Mouse (Mus musculus): ENCODE measurements around the gene Tmcc3. TPM values are rescaled to one million over a fixed set of nuclear protein-coding genes. Genes with fewer than 3 reads are reported as not detected.

Gene Tmcc3
- polyA plus RNA-seq, 1 experiment from 2014 or later, result 14.3 TPM

- TF ChIP-seq EP300 (IDR thresholded peaks at IDR 0.05) (no peak), CTCF (IDR thresholded peaks at IDR 0.05) (no peak)
- Histone ChIP-seq H3K4me3 (ENCODE audit: low read depth, low read length) (no peak overlapping the region), H3K36me3 (ENCODE audit: insufficient read depth, low read length) (no peaks in the 10 kb centered on the region), H3K9ac (replicated peaks; ENCODE audit: low read depth) (no peak overlapping the region), H3K4me1 (ENCODE audit: insufficient read depth, low read depth, low read length) (no peaks in the 10 kb centered on the region), H3K9me3 (ENCODE audit: low read length) (no peaks in the 10 kb centered on the region), H3K4me2 (replicated peaks; ENCODE audit: low read depth, low read length) (no peak overlapping the region), H3K27ac (ENCODE audit: low read length) (no peak overlapping the region), H3K27me3 (replicated peaks; ENCODE audit: insufficient read depth, low read length) (no peaks in the 10 kb centered on the region)
- no peak for DNase-seq (ENCODE audit: low spot score)
- WGBS, result 74% methylated on average over 5 of the region's 5 CpGs
- ATAC-seq, result no peak
Observed at GRCm38 (mm10) chr10:94638599-94638998, 326.9 kb downstream of the Tmcc3 start.

GRCm38 (mm10) chr10:94639281-94639680 is 327.5 kb downstream of the Tmcc3 start:
- Histone ChIP-seq H3K4me3 (ENCODE audit: low read depth, low read length) (no peak overlapping the region), H3K4me1 (ENCODE audit: insufficient read depth, low read depth, low read length) (no peaks in the 10 kb centered on the region), H3K4me2 (replicated peaks; ENCODE audit: low read depth, low read length) (no peak overlapping the region), H3K36me3 (ENCODE audit: insufficient read depth, low read length) (no peaks in the 10 kb centered on the region), H3K27me3 (replicated peaks; ENCODE audit: insufficient read depth, low read length) (no peaks in the 10 kb centered on the region), H3K27ac (ENCODE audit: low read length) (no peak overlapping the region), H3K9me3 (ENCODE audit: low read length) (no peaks in the 10 kb centered on the region), H3K9ac (replicated peaks; ENCODE audit: low read depth) (no peak overlapping the region)
- 52% methylated on average over 5 of the region's 5 CpGs for WGBS
- ATAC-seq, result no peak
- no peak for DNase-seq (ENCODE audit: low spot score)
- TF ChIP-seq CTCF (IDR thresholded peaks at IDR 0.05) (no peak), EP300 (IDR thresholded peaks at IDR 0.05) (no peak)

GRCm38 (mm10) chr10:94640067-94640466 is 328.3 kb downstream of the Tmcc3 start:
- Histone ChIP-seq H3K27me3 (replicated peaks; ENCODE audit: insufficient read depth, low read length) (no peaks in the 10 kb centered on the region), H3K4me3 (ENCODE audit: low read depth, low read length) (no peak overlapping the region), H3K27ac (ENCODE audit: low read length) (no peak overlapping the region), H3K4me1 (ENCODE audit: insufficient read depth, low read depth, low read length) (no peaks in the 10 kb centered on the region), H3K9ac (replicated peaks; ENCODE audit: low read depth) (no peak overlapping the region), H3K9me3 (ENCODE audit: low read length) (no peaks in the 10 kb centered on the region), H3K36me3 (ENCODE audit: insufficient read depth, low read length) (no peaks in the 10 kb centered on the region), H3K4me2 (replicated peaks; ENCODE audit: low read depth, low read length) (no peak overlapping the region)
- WGBS, result 73% methylated on average over 5 of the region's 5 CpGs
- DNase-seq (ENCODE audit: low spot score), result no peak
- no peak for TF ChIP-seq EP300 (IDR thresholded peaks at IDR 0.05)
- TF ChIP-seq CTCF (IDR thresholded peaks at IDR 0.05), result no peak
- ATAC-seq, result no peak

Small RNA genes lying within 50 kb of the gene (microRNA-seq; reads per million reads assigned to microRNA genes)
- gene Mir7211, result not detected

Other genes with a start within 250 kb of the Tmcc3 start
- 5.4 TPM in 2 replicates for gene Nr2c1, start 163.9 kb upstream of the Tmcc3 start, polyA plus RNA-seq (2015; fragmentation: Nextera tagmentation; extraction: Ambion mirVana)
- gene Ndufa12, start 113.2 kb upstream of the Tmcc3 start, polyA plus RNA-seq (2015; fragmentation: Nextera tagmentation; extraction: Ambion mirVana), result 221 and 253 TPM in 2 replicates
- not detected in 2 replicates for gene Gm4792, start 13.2 kb upstream of the Tmcc3 start, polyA plus RNA-seq (2015; fragmentation: Nextera tagmentation; extraction: Ambion mirVana)